Mouse (Mus musculus) forebrain, embryonic 16.5 days (tissue): ENCODE data around the gene Tcf7l2. TPM values are rescaled to one million over a fixed set of nuclear protein-coding genes. Genes with fewer than 3 reads are reported as not detected.

Source experiments
- ATAC-seq: fragments of 200-750 bp; cut with Nextera tagmentation; 2 replicates; pipeline ENCODE4 v1.8.0; 2017; ENCODE audit warnings: mild to moderate bottlenecking, moderate library complexity
- H3K27ac ChIP-seq: fragments of 300-500 bp; sonication (generic); 2 replicates; pipeline ENCODE4 v1.5.1; 2014; ENCODE audit warnings: low read length, control low read depth
- H3K27me3 ChIP-seq: fragments of 300-500 bp; sonication (generic); replicated peaks from 2 replicates; pipeline ENCODE4 v1.6.1; 2014; ENCODE audit warnings: low read length; ENCODE audit not compliant: control insufficient read depth, insufficient read depth
- H3K36me3 ChIP-seq: fragments of 300-500 bp; sonication (generic); 2 replicates; pipeline ENCODE4 v1.6.1; 2014; ENCODE audit not compliant: control insufficient read depth, insufficient read depth
- H3K4me1 ChIP-seq: fragments of 300-500 bp; sonication (generic); replicated peaks from 2 replicates; pipeline ENCODE4 v1.6.1; 2014; ENCODE audit warnings: low read length; ENCODE audit not compliant: control insufficient read depth, insufficient read depth
- H3K4me2 ChIP-seq: fragments of 300-500 bp; sonication (generic); 2 replicates; pipeline ENCODE4 v1.6.1; 2014; ENCODE audit warnings: mild to moderate bottlenecking, low read length, control low read depth
- H3K4me3 ChIP-seq: fragments of 300-500 bp; sonication (generic); replicated peaks from 2 replicates; pipeline ENCODE4 v1.5.1; 2014; ENCODE audit warnings: mild to moderate bottlenecking, low read length, control low read depth
- H3K9ac ChIP-seq: fragments of 300-500 bp; sonication (generic); replicated peaks from 2 replicates; pipeline ENCODE4 v1.6.1; 2014; ENCODE audit warnings: low read depth, low read length, control low read depth
- H3K9me3 ChIP-seq: fragments of 300-500 bp; sonication (generic); 2 replicates; pipeline ENCODE4 v1.6.1; 2016; ENCODE audit warnings: low read length; ENCODE audit not compliant: control insufficient read depth
- WGBS: fragments of 180-500 bp; shearing (Covaris S2); extraction: QIAGEN DNeasy Blood & Tissue Kit; methylation state at CpG from one replicate; pipeline ENCODE4 v1.1.7; 2014; 5-methylcytosine and 5-hydroxymethylcytosine counted together
- polyA plus RNA-seq: library from polyadenylated mRNA; unstranded; fragments of >200 nt; fragmentation: Nextera tagmentation; extraction: Ambion mirVana; gene quantifications from 2 replicates; pipeline ENCODE4 v1.2.1, GENCODE M21; 2015

Tcf7l2 gene
- polyA plus RNA-seq, 1 experiment from 2014 or later: 58.7 TPM

- Histone ChIP-seq H3K4me2 (peak overlapping the region; percentile 73), H3K27ac (peak overlapping the region; percentile 74), H3K27me3 (no peaks in the 10 kb centered on the region), H3K9me3 (no peaks in the 10 kb centered on the region), H3K4me3 (peak overlapping the region; percentile 53), H3K36me3 (no peaks in the 10 kb centered on the region), H3K9ac (peak overlapping the region; percentile 60), H3K4me1 (peaks cover 52% of the 10 kb centered on the region)
- WGBS: under 1% methylated on average over 61 of the region's 70 CpGs
- ATAC-seq: no peak
Measured at GRCm38 (mm10) chr19:55742386-55743000, 873 bp downstream of the Tcf7l2 start.

- peak overlapping the region; percentile 82 for H3K27ac ChIP-seq
- H3K9ac ChIP-seq: peak overlapping the region; percentile 67
- peaks cover 58% of the 10 kb centered on the region for H3K4me1 ChIP-seq
- H3K4me3 ChIP-seq: peak overlapping the region; percentile 53
- no peaks in the 10 kb centered on the region for H3K9me3 ChIP-seq
- no peaks in the 10 kb centered on the region for H3K27me3 ChIP-seq
- no peaks in the 10 kb centered on the region for H3K36me3 ChIP-seq
- peak overlapping the region; percentile 73 for H3K4me2 ChIP-seq
- ATAC-seq: peak; percentile 7; the same call in 1 of the 2 replicates
- under 1% methylated on average over 20 of the region's 38 CpGs for WGBS
Measured at GRCm38 (mm10) chr19:55743001-55743556, 1.5 kb downstream of the Tcf7l2 start.

DNA sequence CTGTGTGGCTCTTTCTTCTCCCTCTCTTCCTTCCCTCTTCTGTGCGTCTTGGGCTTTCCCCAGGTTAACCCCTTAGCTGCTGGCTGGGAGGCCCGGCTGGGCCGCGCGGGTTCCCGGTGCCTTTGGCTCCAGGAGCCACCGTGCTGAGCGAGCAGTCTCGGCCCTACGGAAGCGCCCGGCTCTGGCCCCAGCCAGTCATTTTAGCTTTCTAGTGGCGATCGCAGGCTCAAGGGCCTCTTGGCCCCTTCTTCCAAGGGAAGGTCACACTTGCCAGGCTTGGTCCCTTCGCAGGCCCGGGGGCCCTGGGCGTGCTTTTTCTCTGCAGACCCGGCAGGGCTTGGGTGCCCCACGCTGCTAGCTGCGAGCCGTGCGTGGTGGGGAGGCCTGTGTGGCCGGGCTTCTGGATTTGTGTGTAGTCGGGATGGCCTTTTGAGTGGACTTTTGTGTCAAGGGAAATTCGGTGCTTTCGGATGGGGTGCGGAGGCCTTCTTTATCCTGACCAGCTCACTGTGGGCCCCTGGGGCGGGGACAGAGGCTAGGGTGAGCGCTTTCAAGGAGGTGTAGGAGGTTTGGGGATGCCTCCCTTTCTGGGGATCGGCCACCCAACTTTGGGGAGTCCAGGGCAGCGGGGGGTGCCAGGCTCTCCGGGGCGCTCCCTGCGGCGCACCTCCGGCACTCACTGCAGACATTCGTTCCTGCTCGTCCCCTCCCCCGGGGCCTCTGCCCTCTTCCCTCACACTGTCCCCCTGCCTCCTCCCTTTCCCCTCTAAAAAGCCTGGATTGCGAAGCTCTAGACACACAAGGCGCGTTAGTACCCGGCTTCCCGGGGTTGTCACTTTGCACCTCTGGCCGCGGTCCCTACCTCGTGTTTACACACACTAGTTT is 2.2 kb downstream of the Tcf7l2 start:
- under 1% methylated on average over 47 of the region's 47 CpGs for whole genome bisulfite sequencing
- Histone ChIP-seq H3K9me3 (no peaks in the 10 kb centered on the region), H3K36me3 (no peaks in the 10 kb centered on the region), H3K9ac (peak overlapping the region; percentile 67), H3K4me1 (peaks cover 65% of the 10 kb centered on the region), H3K27ac (peak overlapping the region; percentile 82), H3K4me2 (peak overlapping the region; percentile 73), H3K27me3 (no peaks in the 10 kb centered on the region), H3K4me3 (peak overlapping the region; percentile 53)
- ATAC-seq: peak; percentile 49

DNA sequence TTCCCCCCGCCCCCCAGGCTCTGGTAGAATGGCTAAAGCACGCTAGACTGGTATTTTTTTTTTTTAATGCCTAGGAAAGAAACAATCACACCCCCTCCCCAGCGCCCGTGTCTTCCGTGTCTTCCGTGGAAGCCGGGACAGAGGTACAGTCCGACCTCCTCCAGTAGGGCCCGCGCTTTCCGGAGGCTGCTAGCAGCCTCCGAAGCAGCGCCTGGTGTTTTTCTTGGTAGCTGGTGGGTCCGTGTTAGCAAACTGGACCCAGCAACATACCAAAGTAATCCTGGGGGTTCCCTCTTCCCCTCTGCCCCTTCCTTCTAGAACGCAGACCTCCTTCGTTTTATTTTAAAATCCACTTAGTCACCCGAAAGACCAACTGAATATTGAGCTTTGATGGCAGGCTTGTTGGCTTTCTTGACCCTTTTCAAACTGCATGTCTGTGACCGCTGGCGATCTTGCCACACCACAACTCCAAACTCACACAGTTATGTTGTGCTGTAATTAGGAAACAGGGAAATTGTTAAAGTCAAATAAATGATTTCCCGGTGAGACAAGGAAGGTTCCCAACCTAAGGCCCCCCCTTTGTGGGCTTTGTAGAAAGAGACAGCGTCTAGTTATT is 3.1 kb downstream of the Tcf7l2 start:
- Histone ChIP-seq H3K27me3 (no peaks in the 10 kb centered on the region), H3K4me3 (peak overlapping the region; percentile 53), H3K27ac (no peak overlapping the region), H3K9me3 (no peaks in the 10 kb centered on the region), H3K36me3 (no peaks in the 10 kb centered on the region), H3K4me1 (peaks cover 71% of the 10 kb centered on the region), H3K9ac (peak overlapping the region; percentile 67), H3K4me2 (peak overlapping the region; percentile 73)
- no peak for ATAC-seq
- WGBS: 3% methylated on average over 21 of the region's 21 CpGs

- no peak for ATAC-seq
- no peaks in the 10 kb centered on the region for H3K9me3 ChIP-seq
- H3K4me2 ChIP-seq: peak overlapping the region; percentile 73
- WGBS: 15% methylated on average over 9 of the region's 9 CpGs
- H3K4me1 ChIP-seq: peaks cover 76% of the 10 kb centered on the region
- no peaks in the 10 kb centered on the region for H3K27me3 ChIP-seq
- peak overlapping the region; percentile 53 for H3K4me3 ChIP-seq
- no peak overlapping the region for H3K9ac ChIP-seq
- no peak overlapping the region for H3K27ac ChIP-seq
- H3K36me3 ChIP-seq: no peaks in the 10 kb centered on the region
Measured at GRCm38 (mm10) chr19:55745192-55745578, 3.6 kb downstream of the Tcf7l2 start.

DNA sequence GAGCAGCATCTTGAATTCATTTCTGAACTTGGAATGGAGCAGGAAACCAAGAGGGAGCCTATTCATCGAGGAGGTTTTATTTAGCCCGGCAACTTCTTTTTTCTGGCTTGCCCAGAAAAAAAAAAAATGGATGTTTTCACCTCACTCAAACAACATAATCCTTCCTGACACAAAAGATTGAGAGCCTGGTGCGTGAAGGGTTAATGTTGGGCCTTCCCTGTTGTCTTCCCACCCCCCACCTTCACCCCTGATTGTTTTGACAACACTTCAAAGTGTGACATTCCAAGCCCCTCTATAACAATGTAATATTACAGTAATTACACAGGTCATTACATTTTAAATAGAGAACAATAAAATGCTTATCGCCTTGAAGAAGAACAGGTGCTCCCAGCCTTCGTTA is 4.6 kb downstream of the Tcf7l2 start:
- WGBS: 9% methylated on average over 5 of the region's 5 CpGs
- Histone ChIP-seq H3K27me3 (no peaks in the 10 kb centered on the region), H3K4me2 (no peak overlapping the region), H3K9ac (no peak overlapping the region), H3K4me1 (peaks cover 83% of the 10 kb centered on the region), H3K36me3 (no peaks in the 10 kb centered on the region), H3K4me3 (no peak overlapping the region), H3K9me3 (no peaks in the 10 kb centered on the region), H3K27ac (no peak overlapping the region)
- no peak for ATAC-seq

DNA sequence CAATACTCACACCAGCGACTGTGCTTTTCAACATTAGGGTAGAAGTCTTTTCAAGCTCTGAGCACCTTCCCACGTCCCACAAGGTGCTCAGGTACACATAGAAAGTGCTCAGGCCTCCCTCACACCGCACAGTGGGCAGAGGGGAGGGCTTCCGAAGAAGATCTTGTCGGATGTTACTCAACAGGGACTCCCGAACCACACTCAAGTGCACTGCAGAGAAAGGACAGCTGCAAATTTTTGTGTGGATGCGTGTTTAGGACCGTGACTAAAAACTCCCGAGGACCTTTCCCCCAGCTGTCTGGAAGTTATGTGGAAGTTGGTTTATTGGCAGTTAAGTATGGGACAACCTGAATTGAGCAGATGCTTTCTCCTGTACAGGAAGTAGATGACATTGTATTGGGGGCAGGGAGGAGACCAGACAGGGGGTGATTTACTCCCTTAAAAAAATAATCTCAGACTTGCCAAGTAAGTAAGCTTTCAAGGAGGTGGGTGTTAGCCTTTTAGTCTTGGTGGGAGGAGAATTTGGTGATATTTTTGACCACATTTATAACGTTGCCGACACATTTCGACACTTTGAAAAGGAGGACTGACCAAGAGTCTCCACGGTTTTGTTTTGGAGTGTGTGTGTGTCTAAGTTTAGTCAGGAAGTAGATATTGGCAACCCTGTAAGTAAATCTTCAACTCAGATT is 5.8 kb downstream of the Tcf7l2 start:
- H3K36me3 ChIP-seq: no peaks in the 10 kb centered on the region
- no peak for ATAC-seq
- peaks cover 79% of the 10 kb centered on the region for H3K4me1 ChIP-seq
- no peak overlapping the region for H3K4me3 ChIP-seq
- H3K4me2 ChIP-seq: no peak overlapping the region
- H3K27ac ChIP-seq: no peak overlapping the region
- no peaks in the 10 kb centered on the region for H3K9me3 ChIP-seq
- H3K9ac ChIP-seq: no peak overlapping the region
- H3K27me3 ChIP-seq: no peaks in the 10 kb centered on the region
- WGBS: 29% methylated on average over 13 of the region's 13 CpGs

DNA sequence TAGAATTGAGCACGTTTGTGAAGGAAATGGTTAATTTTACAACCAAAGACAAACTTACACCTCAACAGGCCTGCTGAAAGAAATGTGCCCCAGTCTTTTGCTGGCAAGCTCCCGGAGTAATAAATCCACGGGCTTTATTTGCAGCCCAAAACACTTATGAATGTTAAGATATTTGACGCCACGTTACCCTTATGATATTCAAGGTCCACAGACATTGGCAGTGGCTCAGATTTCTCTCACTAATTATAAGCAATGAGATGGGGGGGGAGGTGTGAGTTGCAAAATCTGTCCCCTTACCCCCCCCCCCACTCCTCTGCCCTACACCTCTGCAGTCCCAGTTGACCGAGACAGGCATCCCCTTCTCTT is 6.3 kb downstream of the Tcf7l2 start:
- ATAC-seq: no peak
- no peaks in the 10 kb centered on the region for H3K27me3 ChIP-seq
- no peak overlapping the region for H3K27ac ChIP-seq
- 14% methylated on average over 6 of the region's 6 CpGs for WGBS
- no peak overlapping the region for H3K9ac ChIP-seq
- H3K9me3 ChIP-seq: no peaks in the 10 kb centered on the region
- no peak overlapping the region for H3K4me2 ChIP-seq
- peaks cover 79% of the 10 kb centered on the region for H3K4me1 ChIP-seq
- H3K36me3 ChIP-seq: no peaks in the 10 kb centered on the region
- H3K4me3 ChIP-seq: no peak overlapping the region
